Mouse (Mus musculus) cerebellum, adult 2 months (tissue): Measurements from ENCODE around the gene Magi3. TPM values are rescaled to one million over a fixed set of nuclear protein-coding genes. Genes with fewer than 3 reads are reported as not detected.

ENCODE experiments used
- DNase-seq, 2 experiments: peaks; one replicate each; pipeline ENCODE4 v3.0.0; 2021
- H3K27ac ChIP-seq: fragments of 200-500 bp; 2 replicates; pipeline ENCODE4 v1.5.1; 2012; ENCODE audit warnings: low read length, control low read depth, inconsistent platforms; ENCODE audit not compliant: insufficient read depth
- H3K27me3 ChIP-seq: fragments of 200-500 bp; 2 replicates; pipeline ENCODE4 v1.6.1; 2012; ENCODE audit warnings: inconsistent platforms, mild to moderate bottlenecking, low read length, moderate library complexity; ENCODE audit not compliant: control insufficient read depth, insufficient read depth
- H3K4me1 ChIP-seq: fragments of 200-500 bp; 2 replicates; pipeline ENCODE4 v1.6.1; 2011; ENCODE audit warnings: low read length; ENCODE audit not compliant: control insufficient read depth, insufficient read depth
- H3K4me3 ChIP-seq: fragments of 200-500 bp; replicated peaks from 2 replicates; pipeline ENCODE3; 2011; ENCODE audit warnings: mild to moderate bottlenecking, low read depth, low read length, control low read depth; ENCODE audit not compliant: insufficient read depth
- CTCF ChIP-seq: fragments of 200-500 bp; IDR thresholded peaks from 2 replicates; pipeline ENCODE4 v1.5.1; 2011; ENCODE audit warnings: low read depth, mild to moderate bottlenecking, control low read depth, low read length, moderate library complexity, borderline replicate concordance; ENCODE audit not compliant: insufficient read depth
- POLR2A ChIP-seq: fragments of 200-500 bp; IDR thresholded peaks from 2 replicates; pipeline ENCODE4 v1.6.1; 2011; ENCODE audit warnings: low read length, control low read depth, borderline replicate concordance; ENCODE audit not compliant: insufficient read depth
- WGBS: fragments of 180-500 bp; shearing (Covaris S2); methylation state at CpG from one replicate; pipeline ENCODE4 v1.1.7; 2018; 5-methylcytosine and 5-hydroxymethylcytosine counted together
- polyA plus RNA-seq: library from polyadenylated mRNA; depleted of rRNA; stranded (reverse); fragments of >200 nt; gene quantifications from 2 replicates; pipeline ENCODE4 v1.2.3, GENCODE M21; 2012

The Magi3 gene
- polyA plus RNA-seq, 1 experiment = 11.3 TPM

GRCm38 (mm10) chr3:104011972-104012371 lies 208.2 kb downstream of the Magi3 start:
- WGBS = 83% methylated on average over 2 of the region's 2 CpGs
- no peak overlapping the region for H3K27ac ChIP-seq
- no peak overlapping the region for H3K4me3 ChIP-seq
- TF ChIP-seq POLR2A (no peak), CTCF (no peak)
- no peak for DNase-seq
- H3K4me1 ChIP-seq = peaks cover 3% of the 10 kb centered on the region
- H3K27me3 ChIP-seq = no peaks in the 10 kb centered on the region

DNA sequence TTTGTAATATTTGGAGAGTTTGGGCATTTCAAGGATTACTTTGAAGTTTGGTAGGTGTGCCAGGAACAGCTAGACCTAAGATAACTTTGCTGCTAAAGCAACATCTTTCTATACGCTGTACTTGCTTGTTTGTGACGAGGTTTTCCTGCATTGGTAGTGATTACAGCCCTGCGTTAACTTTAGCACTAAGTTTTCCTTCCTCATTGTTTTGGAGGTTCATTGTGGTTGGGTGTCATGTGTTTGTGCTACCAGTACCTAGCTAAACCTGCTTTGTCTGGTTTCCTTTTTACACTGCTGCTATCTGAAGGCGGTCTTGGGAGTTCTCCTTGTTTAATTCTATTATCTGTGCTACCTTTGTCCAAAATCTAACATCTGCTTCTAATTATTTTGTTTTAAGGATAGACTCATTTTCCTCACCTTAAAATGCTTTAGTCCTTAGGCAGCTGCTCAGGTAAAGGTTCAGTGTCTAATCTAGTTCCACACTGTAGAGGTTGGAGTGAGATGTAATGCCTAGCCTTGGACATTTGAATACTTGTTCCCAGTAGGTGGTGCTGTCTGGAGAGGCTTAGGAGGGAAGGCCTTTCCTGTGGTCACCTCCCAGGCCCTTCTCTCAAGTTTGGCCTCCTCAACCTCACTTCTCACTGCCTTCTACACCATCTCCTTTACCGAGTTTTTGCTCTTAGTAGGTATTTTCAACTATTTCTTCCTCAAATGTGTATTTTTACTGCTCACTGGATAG lies 210.1 kb downstream of the Magi3 start:
- no peak for TF ChIP-seq POLR2A
- no peak for TF ChIP-seq CTCF
- no peak for DNase-seq
- H3K4me1 ChIP-seq = peaks cover 3% of the 10 kb centered on the region

GRCm38 (mm10) chr3:104007479-104007878 lies 212.7 kb downstream of the Magi3 start:
- DNase-seq = peak; percentile 54 to 55
- Histone ChIP-seq H3K27ac (no peak overlapping the region), H3K4me3 (no peak overlapping the region), H3K27me3 (no peaks in the 10 kb centered on the region), H3K4me1 (peaks cover 3% of the 10 kb centered on the region)
- WGBS = 12% methylated on average over 8 of the region's 8 CpGs
- TF ChIP-seq CTCF (no peak), POLR2A (no peak)

More for the DNA sequence above, 210.1 kb downstream of the Magi3 start:
- Histone ChIP-seq H3K4me3 (no peak overlapping the region), H3K27me3 (no peaks in the 10 kb centered on the region), H3K27ac (no peak overlapping the region)
- WGBS = 92% methylated on average over 5 of the region's 5 CpGs

DNA sequence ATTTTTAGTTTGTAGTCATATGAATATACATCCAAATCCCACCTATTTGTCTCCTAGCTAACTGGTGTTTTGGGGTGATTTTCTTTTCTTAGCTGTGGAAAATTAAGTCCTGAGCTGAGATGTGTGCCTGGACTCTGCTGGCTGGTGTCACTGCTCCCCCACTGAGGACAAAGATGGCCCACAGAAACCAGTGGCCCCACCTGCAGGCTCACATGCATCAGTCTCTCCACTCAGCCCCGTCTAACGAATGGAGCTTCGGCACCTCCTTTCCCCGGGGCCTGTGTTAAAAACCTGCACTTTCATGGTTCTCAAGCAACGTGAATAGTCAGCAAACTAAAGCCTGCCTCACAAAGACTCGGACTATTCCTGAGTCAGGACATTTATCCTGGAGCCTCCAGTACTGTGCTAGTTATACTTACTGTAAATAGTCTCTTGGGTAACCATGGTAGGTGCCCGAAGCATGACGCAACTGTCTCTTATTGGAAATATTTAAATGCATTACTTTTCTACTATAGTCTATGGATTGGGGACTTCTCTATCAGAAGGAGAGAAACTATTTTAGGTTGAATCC lies 213.2 kb downstream of the Magi3 start:
- 39% methylated on average over 8 of the region's 8 CpGs for WGBS
- no peak for TF ChIP-seq POLR2A
- TF ChIP-seq CTCF = no peak; the same call in 1 of the 2 replicates

GRCm38 (mm10) chr3:103998724-103999123 lies 221.4 kb downstream of the Magi3 start:
- 91% methylated on average over 4 of the region's 4 CpGs for WGBS
- TF ChIP-seq POLR2A = no peak
- no peak for TF ChIP-seq CTCF
- no peaks in the 10 kb centered on the region for H3K4me1 ChIP-seq
- no peak overlapping the region for H3K4me3 ChIP-seq
- no peak overlapping the region for H3K27ac ChIP-seq
- no peak for DNase-seq
- H3K27me3 ChIP-seq = no peaks in the 10 kb centered on the region

More for the DNA sequence above, 213.2 kb downstream of the Magi3 start:
- peak; percentile 34 to 42 for DNase-seq
- Histone ChIP-seq H3K27ac (no peak overlapping the region), H3K4me3 (no peak overlapping the region), H3K4me1 (peaks cover 3% of the 10 kb centered on the region), H3K27me3 (no peaks in the 10 kb centered on the region)

GRCm38 (mm10) chr3:103991271-103991670 lies 228.9 kb downstream of the Magi3 start:
- Histone ChIP-seq H3K27me3 (no peaks in the 10 kb centered on the region), H3K27ac (no peak overlapping the region), H3K4me3 (no peak overlapping the region), H3K4me1 (no peaks in the 10 kb centered on the region)
- 97% methylated on average over 3 of the region's 3 CpGs for WGBS
- no peak for DNase-seq
- TF ChIP-seq POLR2A (no peak), CTCF (no peak)

DNA sequence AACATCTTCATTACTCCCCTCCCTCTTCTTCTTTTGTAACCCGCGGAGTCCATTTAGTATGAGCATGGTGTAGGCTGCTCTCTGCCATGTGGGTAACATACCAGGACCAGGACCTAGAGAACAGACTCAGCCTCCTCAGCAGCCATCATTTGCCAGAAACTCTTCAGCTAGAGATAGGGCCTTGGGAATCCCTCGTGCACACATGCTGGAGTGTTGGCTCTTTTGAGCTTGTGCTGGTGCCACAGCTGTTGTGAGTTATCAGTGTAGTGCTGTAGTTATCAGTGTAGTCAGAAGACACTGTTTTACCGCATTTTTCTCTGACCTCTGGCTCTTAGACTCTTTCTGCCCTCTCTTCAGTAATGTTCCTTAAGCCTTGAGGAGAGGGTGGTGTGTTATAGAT lies 230.8 kb downstream of the Magi3 start:
- Histone ChIP-seq H3K4me3 (no peak overlapping the region), H3K27me3 (no peaks in the 10 kb centered on the region), H3K4me1 (no peaks in the 10 kb centered on the region), H3K27ac (no peak overlapping the region)
- DNase-seq = no peak
- 81% methylated on average over 4 of the region's 4 CpGs for WGBS
- TF ChIP-seq CTCF (no peak), POLR2A (no peak)
